Mouse (Mus musculus) adrenal gland, postnatal 4 days (tissue): Measurements from ENCODE around the gene Ccdc152. TPM values are rescaled to one million over a fixed set of nuclear protein-coding genes. Genes with fewer than 3 reads are reported as not detected.

Experiments used
- total RNA-seq, 2 experiments: library from RNA; stranded (reverse); gene quantifications; 2 replicates each; pipeline ENCODE4 v1.2.3; 2021

The Ccdc152 gene
- total RNA-seq, 2 experiments from 2014 or later: 0.25 TPM; not detected in 1

Other genes with a start within 250 kb of the Ccdc152 start
- gene Selenop, start 35.0 kb downstream of the Ccdc152 start, total RNA-seq: 100 to 1,000 TPM; 268 to 614 TPM